Mouse (Mus musculus) left cerebral cortex, adult 2 months (tissue): ENCODE measurements around the gene Rab6b. TPM values are rescaled to one million over a fixed set of nuclear protein-coding genes. Genes with fewer than 3 reads are reported as not detected.

ENCODE experiments used
- DNase-seq, 2 experiments: peaks; one replicate each; pipeline ENCODE4 v3.0.0; 2021 to 2022; ENCODE audit warnings: low spot score in 2 of 2, mixed read lengths in 1 of 2; ENCODE audit errors: extremely low spot score in 1 of 2
- H3K27ac ChIP-seq: fragments of 200-600 bp; 2 replicates; pipeline ENCODE4 v1.8.1; 2022
- H3K4me3 ChIP-seq: fragments of 200-600 bp; 2 replicates; pipeline ENCODE4 v1.8.1; 2022
- CTCF ChIP-seq: fragments of 200-600 bp; IDR thresholded peaks from 2 replicates; pipeline ENCODE4 v1.8.1; 2022; ENCODE audit warnings: antibody characterized with exemption, mild to moderate bottlenecking, moderate library complexity
- intact Hi-C: fragments of 180-260 bp; cut with DNase I; formaldehyde crosslinking; loops from one replicate; pipeline ENCODE4 v1.15.1; 2025
- total RNA-seq, 2 experiments: library from RNA; stranded (reverse); gene quantifications; 2 replicates each; pipeline ENCODE4 v1.2.3; 2021

Gene Rab6b
- total RNA-seq, 2 experiments from 2014 or later = 605 to 610 TPM

DNA sequence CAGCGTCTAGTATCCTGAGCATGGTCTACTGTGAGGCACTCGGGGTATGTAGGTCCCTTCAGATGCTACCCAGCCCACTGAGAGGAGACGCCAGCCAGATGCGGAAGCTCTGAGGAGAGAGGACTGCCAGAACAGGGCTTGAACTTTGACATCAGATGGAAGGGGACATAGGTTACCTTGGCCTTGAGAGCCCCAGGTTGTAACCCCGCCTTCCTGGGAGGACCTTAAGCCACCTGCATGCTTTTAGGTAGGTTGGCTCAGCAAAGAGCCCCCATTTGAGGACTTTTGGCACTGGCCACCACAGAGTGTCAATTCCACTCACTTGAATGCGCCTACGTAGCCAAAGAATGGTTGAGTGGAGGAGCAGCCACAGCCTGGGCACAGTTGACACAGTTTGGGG is 113.1 kb downstream of the Rab6b start:
- H3K27ac ChIP-seq = no peak overlapping the region
- no peak for TF ChIP-seq CTCF
- intact Hi-C loops = loop anchor here (1.0 kb wide), 1 partner anchor 78 kb away; no protein-coding TSS in a partner anchor
- no peak for DNase-seq
- no peak overlapping the region for H3K4me3 ChIP-seq

DNA sequence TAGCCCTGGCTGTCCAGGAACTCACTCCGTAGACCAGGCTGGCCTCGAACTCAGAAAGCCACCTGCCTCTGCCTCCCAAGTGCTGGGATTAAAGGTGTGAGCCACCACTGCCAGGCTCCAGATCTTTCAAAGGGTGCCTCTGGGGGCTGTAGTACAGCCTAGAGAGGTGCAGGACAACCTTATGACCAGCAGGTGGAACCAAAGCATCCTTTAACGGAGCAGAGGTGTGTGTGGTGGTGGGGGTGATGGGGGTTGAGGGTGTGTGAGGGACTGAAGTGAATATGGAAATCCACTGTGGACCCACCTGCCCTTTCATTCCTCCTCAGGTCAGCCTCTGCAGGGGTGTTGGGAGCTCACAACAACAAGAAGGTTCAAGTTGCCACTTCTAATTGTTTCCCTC is 113.9 kb downstream of the Rab6b start:
- Histone ChIP-seq H3K4me3 (no peak overlapping the region), H3K27ac (no peak overlapping the region)
- peak; percentile 33 for TF ChIP-seq CTCF
- DNase-seq = no peak
- intact Hi-C loops = loop anchor here (1.0 kb wide), 1 partner anchor 77 kb away; no protein-coding TSS in a partner anchor

DNA sequence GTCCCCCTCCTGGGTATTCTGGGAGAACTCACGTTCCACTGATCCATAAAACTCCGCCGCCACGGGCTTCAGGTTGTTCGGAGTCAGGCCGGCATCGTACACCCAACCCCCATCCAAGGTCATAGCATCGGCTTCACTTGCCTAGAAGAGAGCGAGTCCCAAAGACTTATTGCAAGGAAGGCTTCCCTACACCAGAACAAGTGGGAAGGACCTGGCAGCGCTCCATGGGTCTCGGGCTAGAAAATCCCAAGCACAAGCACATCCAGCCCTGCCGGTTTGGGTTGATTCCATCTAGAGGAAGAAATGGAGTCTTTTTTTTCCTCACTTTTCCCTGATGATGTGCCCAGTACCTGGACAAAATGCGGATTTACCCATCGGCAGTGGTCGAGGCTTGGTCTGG is 115.2 kb downstream of the Rab6b start:
- no peak for TF ChIP-seq CTCF
- no peak overlapping the region for H3K27ac ChIP-seq
- no peak for DNase-seq
- no peak overlapping the region for H3K4me3 ChIP-seq
- intact Hi-C loops = no loop called here

DNA sequence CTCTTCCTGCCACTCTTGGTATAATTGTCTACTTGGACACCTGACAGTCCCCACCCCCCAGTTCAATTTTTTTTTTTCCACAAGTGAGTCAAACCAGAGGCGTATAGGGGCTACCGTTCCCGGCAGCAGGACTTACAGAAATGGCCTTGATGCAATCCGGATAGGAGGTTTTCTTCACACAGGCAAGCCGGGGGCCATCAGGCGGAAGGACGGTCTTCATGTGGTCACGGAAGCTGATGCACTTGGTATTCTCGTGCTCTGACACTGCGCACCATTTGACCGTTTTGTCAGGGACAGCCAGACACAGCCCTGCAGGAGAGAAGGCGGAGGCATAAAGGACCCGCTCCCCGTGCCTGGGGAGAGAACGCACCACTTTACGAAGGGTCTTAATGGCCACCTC is 116.2 kb downstream of the Rab6b start:
- intact Hi-C loops = no loop called here
- DNase-seq = no peak

DNA sequence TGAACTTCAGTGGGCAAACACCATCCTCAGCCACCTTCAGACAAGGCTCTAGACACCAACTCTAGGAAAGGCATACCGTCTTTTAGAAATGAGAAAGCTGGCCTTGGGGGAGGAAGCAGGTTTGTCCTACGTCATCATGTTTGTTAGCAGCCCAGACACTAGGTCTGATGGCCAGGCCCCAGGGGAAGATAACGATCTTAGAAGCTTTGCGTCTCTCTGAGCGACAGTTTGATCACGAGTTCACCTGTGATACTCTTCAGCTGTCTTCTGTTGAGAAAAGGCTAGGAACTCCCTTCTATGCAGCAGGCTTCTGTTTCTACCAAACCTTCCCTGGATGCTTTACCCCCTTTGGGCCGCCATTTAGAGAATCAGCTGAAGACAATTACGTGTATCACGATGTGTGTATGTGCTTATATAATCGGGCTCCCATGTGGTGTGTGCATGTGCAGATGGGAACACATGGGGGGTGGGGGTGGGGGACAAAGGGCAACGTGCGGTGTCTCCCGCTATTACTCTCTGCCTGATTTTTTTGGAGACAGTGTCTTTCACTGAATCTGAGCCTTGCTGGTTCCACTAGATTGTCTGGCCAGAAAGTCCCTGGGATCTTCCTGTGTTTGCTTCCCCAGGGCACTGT is 116.9 kb downstream of the Rab6b start:
- intact Hi-C loops = no loop called here

More for the DNA sequence above, 116.2 kb downstream of the Rab6b start:
- Histone ChIP-seq H3K4me3 (no peak overlapping the region), H3K27ac (no peak overlapping the region)
- no peak for TF ChIP-seq CTCF

DNA sequence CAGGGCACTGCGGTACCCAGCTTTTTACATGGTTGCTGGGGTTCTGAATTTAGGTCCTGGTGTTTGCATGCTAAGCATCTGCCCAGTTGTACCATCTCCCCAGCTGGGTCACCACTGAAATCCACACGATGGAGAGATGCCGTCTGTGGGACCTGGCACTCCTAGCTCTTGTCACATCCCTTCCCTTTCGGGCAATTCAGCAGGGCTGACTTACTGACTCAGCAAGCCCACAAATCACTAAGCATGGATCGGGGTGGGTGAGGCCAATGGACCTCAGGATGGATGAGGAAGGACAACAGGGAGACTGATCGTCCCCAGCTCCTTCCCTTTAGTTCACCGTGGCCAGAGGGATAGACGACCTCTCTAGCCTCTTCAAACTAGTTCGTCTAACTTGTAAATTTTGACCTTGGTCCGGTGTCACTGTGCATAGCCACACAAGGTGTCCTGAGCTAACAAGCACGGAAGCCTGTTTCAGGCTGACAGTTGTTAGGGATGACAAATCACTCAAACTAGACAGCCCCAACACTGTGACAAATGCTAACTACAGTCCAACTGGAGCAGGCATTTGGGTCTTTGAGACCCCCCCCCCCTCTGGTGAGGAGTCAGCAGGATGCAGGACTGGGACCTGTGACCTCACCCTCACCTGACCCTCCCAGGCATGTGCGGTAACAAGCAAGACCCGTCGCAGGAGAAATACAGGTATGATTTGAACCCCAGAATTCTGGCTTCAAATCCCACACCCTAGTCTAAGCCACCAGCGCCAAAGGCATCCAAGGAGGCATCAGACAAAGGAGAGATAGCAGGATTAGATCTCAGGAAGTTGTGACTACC is 117.7 kb downstream of the Rab6b start:
- no peak for DNase-seq
- TF ChIP-seq CTCF = no peak
- intact Hi-C loops = no loop called here
- H3K27ac ChIP-seq = peak overlapping the region; percentile 41; the same call in 1 of the 2 replicates
- peak overlapping the region; percentile 13; the same call in 1 of the 2 replicates for H3K4me3 ChIP-seq

More for the DNA sequence above, 116.9 kb downstream of the Rab6b start:
- no peak overlapping the region for H3K27ac ChIP-seq
- no peak overlapping the region for H3K4me3 ChIP-seq
- no peak for DNase-seq
- no peak for TF ChIP-seq CTCF

DNA sequence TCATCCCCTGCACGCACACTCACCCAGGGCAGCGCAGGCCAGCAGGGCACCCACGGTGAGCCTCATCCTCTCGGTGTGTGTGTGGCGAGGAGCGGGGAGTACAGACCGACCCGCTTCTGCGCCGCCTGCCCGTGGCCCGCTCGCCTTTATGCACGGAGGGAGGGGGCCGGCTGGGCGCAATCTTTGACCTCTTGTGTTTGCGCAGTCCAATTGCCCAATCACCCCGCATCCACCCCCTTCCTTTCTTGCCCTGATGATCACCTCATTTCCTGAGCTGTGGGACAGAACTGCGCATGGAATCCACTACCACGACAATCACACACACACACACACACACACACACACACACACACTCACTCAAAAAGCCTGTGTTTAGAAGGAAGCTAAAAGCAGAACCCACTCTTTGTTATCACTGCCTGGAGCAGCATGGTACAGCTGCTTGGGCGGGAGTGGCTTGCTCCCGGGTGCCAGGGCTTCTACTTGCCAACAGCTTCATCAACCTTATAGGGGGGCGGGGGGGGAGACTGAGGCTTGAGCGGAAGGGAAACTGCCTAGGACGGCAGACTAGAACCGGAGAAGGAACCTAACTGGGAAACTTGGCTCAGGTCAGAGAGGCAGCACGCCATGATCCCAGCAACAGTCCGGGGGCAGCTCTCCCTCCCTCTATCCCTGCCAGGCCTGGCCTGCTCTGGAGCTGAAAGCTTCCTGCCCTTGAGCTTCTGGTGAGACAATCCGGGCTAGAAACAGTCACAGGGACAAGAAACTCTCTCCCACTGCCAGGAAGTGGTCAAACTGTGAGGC is 118.8 kb downstream of the Rab6b start, which contains the start of the genes Gm20425 and Trf:
TSS of gene Gm20425 (minus strand) at position 157 of the 801 bp plus-strand sequence.
TSS of gene Trf (minus strand) at position 294 of the 801 bp plus-strand sequence.
- intact Hi-C loops = no loop called here
- peak; percentile 24 to 43 for DNase-seq
- TF ChIP-seq CTCF = no peak
- peak within 1 kb of the TSS; percentile 73 for H3K27ac ChIP-seq
- H3K4me3 ChIP-seq = peak within 1 kb of the TSS; percentile 13; the same call in 1 of the 2 replicates

DNA sequence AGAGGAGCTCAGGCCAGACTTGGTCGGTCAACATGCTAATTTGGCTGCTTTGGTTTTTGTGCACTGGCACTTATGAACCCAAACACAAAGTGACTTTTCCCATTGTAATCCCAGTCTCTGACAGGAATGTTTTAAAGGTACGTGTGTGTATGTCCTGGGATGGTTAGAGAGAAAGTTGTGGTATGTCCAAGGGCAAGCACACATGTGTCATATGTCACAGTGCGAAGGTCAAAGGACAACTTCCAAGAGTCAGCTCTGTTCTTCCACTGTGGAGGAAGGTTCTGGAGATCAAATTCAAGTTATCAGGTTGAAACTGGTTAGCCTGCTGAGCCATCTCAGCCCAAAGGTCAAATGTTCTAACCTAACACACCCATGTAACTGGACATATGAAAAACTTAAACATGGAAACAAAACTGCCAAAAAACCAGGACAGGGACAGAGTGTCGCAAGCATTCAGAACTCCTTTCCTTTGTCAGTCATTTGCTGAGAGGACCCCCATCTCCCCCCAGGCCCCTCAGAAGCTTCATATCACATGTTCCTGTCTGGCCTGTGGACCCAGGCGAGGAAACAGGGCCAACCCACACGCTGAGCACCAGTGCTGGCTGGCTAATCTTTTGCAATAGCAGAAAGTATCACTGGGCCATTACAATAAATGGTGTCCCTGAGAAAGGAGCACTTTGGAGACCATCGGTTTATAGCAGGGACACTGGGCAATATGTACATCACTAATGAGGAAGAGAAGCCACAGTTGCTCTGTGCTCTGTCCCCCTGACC is 120.8 kb downstream of the Rab6b start:
- TF ChIP-seq CTCF = no peak
- Histone ChIP-seq H3K4me3 (no peak overlapping the region), H3K27ac (no peak overlapping the region)
- no peak for DNase-seq
- intact Hi-C loops = no loop called here

DNA sequence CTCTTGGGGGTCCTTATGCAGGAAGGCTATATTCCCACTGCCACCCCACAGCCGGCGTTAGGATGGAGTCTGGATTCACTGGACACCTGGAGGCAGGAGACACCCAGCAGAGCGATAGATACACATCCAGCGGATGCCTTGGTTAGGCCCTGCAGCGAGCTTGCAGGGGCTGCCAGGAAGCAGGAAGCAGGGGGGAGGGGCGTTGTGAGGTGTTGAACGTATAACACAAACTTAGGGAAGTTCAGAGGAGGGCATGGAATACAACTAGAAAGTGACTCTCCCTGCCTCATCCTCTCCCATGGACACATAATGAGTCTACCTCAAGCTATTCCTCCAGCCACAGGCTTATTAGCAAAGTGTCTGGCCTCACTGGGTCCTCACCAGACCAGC is 121.4 kb downstream of the Rab6b start:
- intact Hi-C loops = no loop called here
- no peak for DNase-seq

DNA sequence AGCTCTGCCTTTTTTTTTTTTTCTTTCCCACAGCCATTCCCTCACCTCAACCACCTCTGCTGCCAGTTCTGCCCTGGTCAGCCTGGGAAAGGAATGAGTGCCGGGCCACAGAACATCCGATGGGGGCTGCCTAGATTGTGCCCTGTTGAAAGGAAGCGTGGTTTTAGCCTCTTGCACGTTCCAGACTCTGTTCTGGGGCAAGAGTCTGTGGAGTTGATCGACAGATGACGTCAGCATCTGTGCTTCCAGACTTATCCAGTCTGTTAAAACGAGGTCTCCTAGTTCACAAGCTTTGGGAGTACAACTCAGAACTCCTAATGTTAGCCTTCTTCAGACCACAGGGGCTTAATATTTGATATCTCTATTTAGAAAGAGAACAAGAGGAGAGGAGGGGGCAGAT is 122.5 kb downstream of the Rab6b start:
- intact Hi-C loops = no loop called here
- peak overlapping the region; percentile 6; the same call in 1 of the 2 replicates for H3K27ac ChIP-seq

More for the DNA sequence above, 121.4 kb downstream of the Rab6b start:
- Histone ChIP-seq H3K4me3 (no peak overlapping the region), H3K27ac (0 out of 2 replicates have a peak overlapping the region, but pooled peaks have one; percentile 16)
- no peak for TF ChIP-seq CTCF

More for the DNA sequence above, 122.5 kb downstream of the Rab6b start:
- TF ChIP-seq CTCF = no peak
- no peak for DNase-seq
- no peak overlapping the region for H3K4me3 ChIP-seq
